Mouse (Mus musculus): ENCODE data around the gene Gng2. TPM values are rescaled to one million over a fixed set of nuclear protein-coding genes. Genes with fewer than 3 reads are reported as not detected.
A peak's percentile ranks its signal among the peaks of the same experiment; 100 is the strongest.

Gene Gng2
- polyA plus RNA-seq, 1 experiment = 0.50 TPM

GRCm38 (mm10) chr14:19839600-19840332 lies 137.7 kb downstream of the Gng2 start:
- no peaks in the 10 kb centered on the region for H3K9me3 ChIP-seq
- TF ChIP-seq FLI1 (IDR thresholded peaks at IDR 0.05; ENCODE audit: low read length) (no peak), GATA1 (IDR thresholded peaks at IDR 0.05; ENCODE audit: borderline replicate concordance, low read length) (no peak)
- peaks cover 29% of the 10 kb centered on the region for H3K27me3 ChIP-seq (replicated peaks)
- H3K4me3 ChIP-seq (replicated peaks) = peak overlapping the region; percentile 90
- peaks cover 22% of the 10 kb centered on the region for H3K4me1 ChIP-seq
- H3K36me3 ChIP-seq (replicated peaks; ENCODE audit: low read length) = no peaks in the 10 kb centered on the region

GRCm38 (mm10) chr14:19836289-19836688 lies 141.1 kb downstream of the Gng2 start:
- TF ChIP-seq GATA1 (IDR thresholded peaks at IDR 0.05; ENCODE audit: borderline replicate concordance, low read length) = no peak
- TF ChIP-seq FLI1 (IDR thresholded peaks at IDR 0.05; ENCODE audit: low read length) = no peak
- H3K27me3 ChIP-seq (replicated peaks) = peaks cover 16% of the 10 kb centered on the region
- H3K4me1 ChIP-seq = peaks cover 29% of the 10 kb centered on the region
- no peaks in the 10 kb centered on the region for H3K9me3 ChIP-seq
- H3K4me3 ChIP-seq (replicated peaks) = no peak overlapping the region
- no peaks in the 10 kb centered on the region for H3K36me3 ChIP-seq (replicated peaks; ENCODE audit: low read length)

- H3K27me3 ChIP-seq (replicated peaks) = peaks cover 22% of the 10 kb centered on the region
- 0 out of 2 replicates have a peak, but pooled peaks cover 4% of the 10 kb centered on the region for H3K9me3 ChIP-seq
- H3K4me3 ChIP-seq (replicated peaks) = no peak overlapping the region
- TF ChIP-seq GATA1 (IDR thresholded peaks at IDR 0.05; ENCODE audit: borderline replicate concordance, low read length) (no peak), FLI1 (IDR thresholded peaks at IDR 0.05; ENCODE audit: low read length) (no peak)
- H3K4me1 ChIP-seq = peaks cover 16% of the 10 kb centered on the region
- H3K36me3 ChIP-seq (replicated peaks; ENCODE audit: low read length) = peaks cover 14% of the 10 kb centered on the region
Measured at GRCm38 (mm10) chr14:19825481-19825880, 151.9 kb downstream of the Gng2 start.

- Histone ChIP-seq H3K9me3 (0 out of 2 replicates have a peak, but pooled peaks cover 4% of the 10 kb centered on the region), H3K4me3 (replicated peaks) (peak within 1 kb of the TSS; percentile 94), H3K27me3 (replicated peaks) (peaks cover 13% of the 10 kb centered on the region), H3K4me1 (peaks cover 18% of the 10 kb centered on the region), H3K36me3 (replicated peaks; ENCODE audit: low read length) (peaks cover 32% of the 10 kb centered on the region)
- TF ChIP-seq FLI1 (IDR thresholded peaks at IDR 0.05; ENCODE audit: low read length) (no peak), GATA1 (IDR thresholded peaks at IDR 0.05; ENCODE audit: borderline replicate concordance, low read length) (no peak)
Measured at GRCm38 (mm10) chr14:19823321-19824142, 153.9 kb downstream of the Gng2 start, which contains the start of gene Rtraf. Gene Rtraf, minus strand, starts transcription at chr14:19823824.

Other genes starting within 250 kb of the Gng2 start
- 0.15 and 0.34 TPM in 2 replicates for gene Nid2, start 226.4 kb downstream of the Gng2 start, polyA plus RNA-seq (2012; ENCODE audit: insufficient read depth, low replicate concordance)
- 114 and 264 TPM in 2 replicates for gene Rtraf, start 153.8 kb downstream of the Gng2 start, polyA plus RNA-seq (2012; ENCODE audit: insufficient read depth, low replicate concordance)
- gene Saysd1, start 160.9 kb upstream of the Gng2 start, polyA plus RNA-seq (2012; ENCODE audit: insufficient read depth, low replicate concordance) = 9.9 and 29.2 TPM in 2 replicates
- 13.5 and 15.9 TPM in 2 replicates for gene Kcnk5, start 204.2 kb upstream of the Gng2 start, polyA plus RNA-seq (2012; ENCODE audit: insufficient read depth, low replicate concordance)

Data from megakaryocyte, embryonic 14.5 days (primary cell).